Mouse (Mus musculus) kidney, embryonic 16.5 days (tissue): Measurements from ENCODE around the gene 2210016F16Rik. TPM values are rescaled to one million over a fixed set of nuclear protein-coding genes. Genes with fewer than 3 reads are reported as not detected.
A peak's percentile ranks its signal among the peaks of the same experiment; 100 is the strongest.

Experiments
- ATAC-seq: fragments of 200-750 bp; cut with Nextera tagmentation; 2 replicates; pipeline ENCODE4 v1.8.0; 2017; ENCODE audit warnings: moderate TSS enrichment; ENCODE audit not compliant: low FRiP score, low TSS enrichment
- H3K27ac ChIP-seq: fragments of 300-500 bp; sonication (generic); 2 replicates; pipeline ENCODE4 v1.5.1; 2014; ENCODE audit warnings: low read length
- H3K27me3 ChIP-seq: fragments of 300-500 bp; sonication (generic); 2 replicates; pipeline ENCODE4 v1.6.1; 2014; ENCODE audit warnings: low read length, control low read depth, mixed read lengths; ENCODE audit not compliant: insufficient read depth
- H3K36me3 ChIP-seq: fragments of 300-500 bp; sonication (generic); 2 replicates; pipeline ENCODE4 v1.6.1; 2014; ENCODE audit warnings: low read length, control low read depth, mixed read lengths; ENCODE audit not compliant: insufficient read depth
- H3K4me1 ChIP-seq: fragments of 300-500 bp; sonication (generic); 2 replicates; pipeline ENCODE4 v1.6.1; 2014; ENCODE audit warnings: low read length, control low read depth, mixed read lengths; ENCODE audit not compliant: insufficient read depth
- H3K4me2 ChIP-seq: fragments of 300-500 bp; sonication (generic); replicated peaks from 2 replicates; pipeline ENCODE4 v1.6.1; 2014; ENCODE audit warnings: low read depth, low read length
- H3K4me3 ChIP-seq: fragments of 300-500 bp; sonication (generic); 2 replicates; pipeline ENCODE4 v1.5.1; 2014; ENCODE audit warnings: mild to moderate bottlenecking, low read length
- H3K9ac ChIP-seq: fragments of 300-500 bp; sonication (generic); replicated peaks from 2 replicates; pipeline ENCODE4 v1.6.1; 2014; ENCODE audit warnings: low read length
- H3K9me3 ChIP-seq: fragments of 300-500 bp; sonication (generic); 2 replicates; pipeline ENCODE4 v1.6.1; 2016; ENCODE audit warnings: low read length, control low read depth
- WGBS: fragments of 180-500 bp; shearing (Covaris S2); extraction: QIAGEN DNeasy Blood & Tissue Kit; methylation state at CpG from one replicate; pipeline ENCODE4 v1.1.7; 2014; 5-methylcytosine and 5-hydroxymethylcytosine counted together
- polyA plus RNA-seq: library from polyadenylated mRNA; unstranded; fragments of >200 nt; fragmentation: Nextera tagmentation; extraction: Ambion mirVana; gene quantifications from 2 replicates; pipeline ENCODE4 v1.2.1, GENCODE M21; 2015

2210016F16Rik gene
- 29.3 and 31.0 TPM in 2 replicates for polyA plus RNA-seq

GRCm38 (mm10) chr13:58384779-58385546, at the start of gene 2210016F16Rik:
Gene 2210016F16Rik, minus strand, starts transcription at chr13:58385225.
- H3K9me3 ChIP-seq = peaks cover 25% of the 10 kb centered on the region
- peak; percentile 81 for ATAC-seq
- no peak within 1 kb of the TSS for H3K27ac ChIP-seq
- peaks cover 5% of the 10 kb centered on the region for H3K4me1 ChIP-seq
- peaks cover 26% of the 10 kb centered on the region for H3K36me3 ChIP-seq
- peak within 1 kb of the TSS; percentile 69 for H3K4me3 ChIP-seq
- H3K4me2 ChIP-seq = peak within 1 kb of the TSS; percentile 86
- H3K9ac ChIP-seq = peak within 1 kb of the TSS; percentile 81
- no peaks in the 10 kb centered on the region for H3K27me3 ChIP-seq
- 2% methylated on average over 80 of the region's 80 CpGs for WGBS

GRCm38 (mm10) chr13:58423061-58423660, 38.1 kb upstream of the 2210016F16Rik start:
- Histone ChIP-seq H3K9me3 (no peaks in the 10 kb centered on the region), H3K27ac (no peak overlapping the region), H3K27me3 (no peaks in the 10 kb centered on the region), H3K9ac (no peak overlapping the region), H3K36me3 (no peaks in the 10 kb centered on the region), H3K4me2 (no peak overlapping the region), H3K4me3 (no peak overlapping the region), H3K4me1 (0 out of 2 replicates have a peak, but pooled peaks cover 7% of the 10 kb centered on the region)
- WGBS = 61% methylated on average over 10 of the region's 10 CpGs
- no peak for ATAC-seq

- Histone ChIP-seq H3K4me1 (0 out of 2 replicates have a peak, but pooled peaks cover 7% of the 10 kb centered on the region), H3K9ac (no peak overlapping the region), H3K27me3 (no peaks in the 10 kb centered on the region), H3K4me2 (no peak overlapping the region), H3K36me3 (no peaks in the 10 kb centered on the region), H3K9me3 (no peaks in the 10 kb centered on the region), H3K27ac (no peak overlapping the region), H3K4me3 (no peak overlapping the region)
- no peak for ATAC-seq
- WGBS = 79% methylated on average over 4 of the region's 4 CpGs
These were observed 37.2 kb upstream of the 2210016F16Rik start for GRCm38 (mm10) chr13:58422242-58422641.

GRCm38 (mm10) chr13:58421026-58421425, 36.0 kb upstream of the 2210016F16Rik start:
- H3K4me2 ChIP-seq = no peak overlapping the region
- no peaks in the 10 kb centered on the region for H3K9me3 ChIP-seq
- H3K4me3 ChIP-seq = no peak overlapping the region
- H3K27me3 ChIP-seq = no peaks in the 10 kb centered on the region
- H3K4me1 ChIP-seq = 0 out of 2 replicates have a peak, but pooled peaks cover 7% of the 10 kb centered on the region
- H3K27ac ChIP-seq = no peak overlapping the region
- 82% methylated on average over 4 of the region's 4 CpGs for WGBS
- ATAC-seq = no peak
- no peak overlapping the region for H3K9ac ChIP-seq
- H3K36me3 ChIP-seq = no peaks in the 10 kb centered on the region

- WGBS = 92% methylated on average over 1 of the region's 1 CpGs
- Histone ChIP-seq H3K36me3 (no peaks in the 10 kb centered on the region), H3K4me3 (no peak overlapping the region), H3K9me3 (no peaks in the 10 kb centered on the region), H3K27ac (no peak overlapping the region), H3K4me1 (0 out of 2 replicates have a peak, but pooled peaks cover 7% of the 10 kb centered on the region), H3K4me2 (no peak overlapping the region), H3K9ac (no peak overlapping the region), H3K27me3 (no peaks in the 10 kb centered on the region)
- no peak for ATAC-seq
These were observed 34.2 kb upstream of the 2210016F16Rik start for GRCm38 (mm10) chr13:58419266-58419665.

- Histone ChIP-seq H3K9ac (no peak overlapping the region), H3K27me3 (no peaks in the 10 kb centered on the region), H3K4me3 (no peak overlapping the region), H3K4me2 (no peak overlapping the region), H3K27ac (no peak overlapping the region), H3K4me1 (0 out of 2 replicates have a peak, but pooled peaks cover 7% of the 10 kb centered on the region), H3K36me3 (no peaks in the 10 kb centered on the region), H3K9me3 (no peaks in the 10 kb centered on the region)
- 51% methylated on average over 4 of the region's 4 CpGs for WGBS
- ATAC-seq = no peak
These were observed 33.6 kb upstream of the 2210016F16Rik start for GRCm38 (mm10) chr13:58418656-58419055.

GRCm38 (mm10) chr13:58415838-58416237, 30.8 kb upstream of the 2210016F16Rik start:
- WGBS = 65% methylated on average over 5 of the region's 5 CpGs
- ATAC-seq = no peak
- H3K36me3 ChIP-seq = peaks cover 4% of the 10 kb centered on the region; the same call in 1 of the 2 replicates

GRCm38 (mm10) chr13:58415374-58415773, 30.3 kb upstream of the 2210016F16Rik start:
- H3K9me3 ChIP-seq = peaks cover 4% of the 10 kb centered on the region; the same call in 1 of the 2 replicates
- H3K4me1 ChIP-seq = 0 out of 2 replicates have a peak, but pooled peaks cover 4% of the 10 kb centered on the region
- H3K4me3 ChIP-seq = no peak overlapping the region
- H3K27me3 ChIP-seq = no peaks in the 10 kb centered on the region
- no peak for ATAC-seq
- no peak overlapping the region for H3K27ac ChIP-seq
- 54% methylated on average over 6 of the region's 6 CpGs for WGBS
- no peak overlapping the region for H3K9ac ChIP-seq
- H3K36me3 ChIP-seq = peaks cover 5% of the 10 kb centered on the region
- H3K4me2 ChIP-seq = no peak overlapping the region

More at GRCm38 (mm10) chr13:58415838-58416237, 30.8 kb upstream of the 2210016F16Rik start:
- Histone ChIP-seq H3K4me1 (0 out of 2 replicates have a peak, but pooled peaks cover 4% of the 10 kb centered on the region), H3K27ac (no peak overlapping the region), H3K9me3 (peaks cover 4% of the 10 kb centered on the region; the same call in 1 of the 2 replicates), H3K9ac (no peak overlapping the region), H3K4me3 (no peak overlapping the region), H3K27me3 (no peaks in the 10 kb centered on the region), H3K4me2 (no peak overlapping the region)

- H3K36me3 ChIP-seq = peaks cover 12% of the 10 kb centered on the region
- H3K9ac ChIP-seq = no peak overlapping the region
- WGBS = 93% methylated on average over 4 of the region's 4 CpGs
- H3K27me3 ChIP-seq = no peaks in the 10 kb centered on the region
- no peak for ATAC-seq
- no peak overlapping the region for H3K27ac ChIP-seq
- no peaks in the 10 kb centered on the region for H3K4me1 ChIP-seq
- H3K4me3 ChIP-seq = no peak overlapping the region
- peaks cover 4% of the 10 kb centered on the region; the same call in 1 of the 2 replicates for H3K9me3 ChIP-seq
- no peak overlapping the region for H3K4me2 ChIP-seq
These were observed 26.0 kb upstream of the 2210016F16Rik start for GRCm38 (mm10) chr13:58411073-58411472.
